Mouse (Mus musculus): ENCODE results near the gene Ndufb7. TPM values are rescaled to one million over a fixed set of nuclear protein-coding genes. Genes with fewer than 3 reads are reported as not detected.

Gene Ndufb7
- polyA plus RNA-seq, 1 experiment from 2014 or later = 288 TPM

GRCm38 (mm10) chr8:83576921-83577320 is 10.4 kb downstream of the Ndufb7 start:
- 0 out of 2 replicates have a peak overlapping the region, but pooled peaks have one; percentile 4 for H3K27ac ChIP-seq (replicated peaks)
- ATAC-seq (ENCODE audit: insufficient number of reproducible peaks, low FRiP score, low TSS enrichment, low read depth) = no peak
- H3K4me2 ChIP-seq (replicated peaks) = no peak overlapping the region

GRCm38 (mm10) chr8:83577384-83577791 is 10.9 kb downstream of the Ndufb7 start:
- 60% methylated on average over 9 of the region's 9 CpGs for whole genome bisulfite sequencing
- peaks cover 66% of the 10 kb centered on the region for H3K4me1 ChIP-seq
- no peaks in the 10 kb centered on the region for H3K9me3 ChIP-seq (replicated peaks)
- H3K27ac ChIP-seq (replicated peaks) = 0 out of 2 replicates have a peak overlapping the region, but pooled peaks have one; percentile 4
- H3K9ac ChIP-seq = no peak overlapping the region
- H3K4me2 ChIP-seq (replicated peaks) = no peak overlapping the region
- no peak overlapping the region for H3K4me3 ChIP-seq (replicated peaks)
- ATAC-seq (ENCODE audit: insufficient number of reproducible peaks, low FRiP score, low TSS enrichment, low read depth) = no peak
- peaks cover 9% of the 10 kb centered on the region for H3K36me3 ChIP-seq
- no peaks in the 10 kb centered on the region for H3K27me3 ChIP-seq

More at GRCm38 (mm10) chr8:83576921-83577320, 10.4 kb downstream of the Ndufb7 start:
- peaks cover 66% of the 10 kb centered on the region for H3K4me1 ChIP-seq
- no peak overlapping the region for H3K9ac ChIP-seq
- H3K27me3 ChIP-seq = no peaks in the 10 kb centered on the region
- WGBS = 48% methylated on average over 4 of the region's 4 CpGs
- no peaks in the 10 kb centered on the region for H3K9me3 ChIP-seq (replicated peaks)
- H3K36me3 ChIP-seq = peaks cover 14% of the 10 kb centered on the region
- no peak overlapping the region for H3K4me3 ChIP-seq (replicated peaks)

GRCm38 (mm10) chr8:83578131-83579055 is 11.9 kb downstream of the Ndufb7 start:
- Histone ChIP-seq H3K27ac (replicated peaks) (0 out of 2 replicates have a peak overlapping the region, but pooled peaks have one; percentile 25), H3K4me2 (replicated peaks) (no peak overlapping the region), H3K27me3 (no peaks in the 10 kb centered on the region), H3K9ac (no peak overlapping the region), H3K36me3 (no peaks in the 10 kb centered on the region), H3K4me1 (peaks cover 69% of the 10 kb centered on the region), H3K4me3 (replicated peaks) (no peak overlapping the region), H3K9me3 (replicated peaks) (no peaks in the 10 kb centered on the region)
- ATAC-seq (ENCODE audit: insufficient number of reproducible peaks, low FRiP score, low TSS enrichment, low read depth) = no peak
- 68% methylated on average over 17 of the region's 17 CpGs for WGBS

- WGBS = 86% methylated on average over 8 of the region's 8 CpGs
- Histone ChIP-seq H3K4me1 (peaks cover 56% of the 10 kb centered on the region), H3K27ac (replicated peaks) (no peak overlapping the region), H3K4me3 (replicated peaks) (no peak overlapping the region), H3K9ac (no peak overlapping the region), H3K9me3 (replicated peaks) (no peaks in the 10 kb centered on the region), H3K27me3 (no peaks in the 10 kb centered on the region), H3K36me3 (peaks cover 4% of the 10 kb centered on the region; the same call in 1 of the 2 replicates), H3K4me2 (replicated peaks) (no peak overlapping the region)
- ATAC-seq (ENCODE audit: insufficient number of reproducible peaks, low FRiP score, low TSS enrichment, low read depth) = no peak
Measured at GRCm38 (mm10) chr8:83579676-83580075, 13.2 kb downstream of the Ndufb7 start.

- no peak for ATAC-seq (ENCODE audit: insufficient number of reproducible peaks, low FRiP score, low TSS enrichment, low read depth)
- 89% methylated on average over 8 of the region's 8 CpGs for WGBS
- Histone ChIP-seq H3K4me1 (peaks cover 45% of the 10 kb centered on the region), H3K9me3 (replicated peaks) (no peaks in the 10 kb centered on the region), H3K27ac (replicated peaks) (no peak overlapping the region), H3K4me3 (replicated peaks) (no peak overlapping the region), H3K27me3 (no peaks in the 10 kb centered on the region), H3K4me2 (replicated peaks) (no peak overlapping the region), H3K36me3 (peaks cover 4% of the 10 kb centered on the region; the same call in 1 of the 2 replicates), H3K9ac (no peak overlapping the region)
Measured at GRCm38 (mm10) chr8:83580826-83581225, 14.4 kb downstream of the Ndufb7 start.

- WGBS = 82% methylated on average over 8 of the region's 8 CpGs
- Histone ChIP-seq H3K27me3 (no peaks in the 10 kb centered on the region), H3K27ac (replicated peaks) (no peak overlapping the region)
Measured at GRCm38 (mm10) chr8:83582226-83582625, 15.8 kb downstream of the Ndufb7 start.

GRCm38 (mm10) chr8:83583236-83583635 is 16.8 kb downstream of the Ndufb7 start:
- Histone ChIP-seq H3K36me3 (peaks cover 12% of the 10 kb centered on the region; the same call in 1 of the 2 replicates), H3K9me3 (replicated peaks) (no peaks in the 10 kb centered on the region), H3K9ac (no peak overlapping the region), H3K4me3 (replicated peaks) (no peak overlapping the region), H3K4me2 (replicated peaks) (no peak overlapping the region), H3K27ac (replicated peaks) (no peak overlapping the region), H3K27me3 (no peaks in the 10 kb centered on the region), H3K4me1 (peaks cover 30% of the 10 kb centered on the region)
- 82% methylated on average over 15 of the region's 15 CpGs for WGBS
- ATAC-seq (ENCODE audit: insufficient number of reproducible peaks, low FRiP score, low TSS enrichment, low read depth) = no peak

More at GRCm38 (mm10) chr8:83582226-83582625, 15.8 kb downstream of the Ndufb7 start:
- Histone ChIP-seq H3K36me3 (peaks cover 4% of the 10 kb centered on the region; the same call in 1 of the 2 replicates), H3K9me3 (replicated peaks) (no peaks in the 10 kb centered on the region), H3K4me3 (replicated peaks) (no peak overlapping the region), H3K4me2 (replicated peaks) (no peak overlapping the region), H3K4me1 (peaks cover 37% of the 10 kb centered on the region), H3K9ac (no peak overlapping the region)
- no peak for ATAC-seq (ENCODE audit: insufficient number of reproducible peaks, low FRiP score, low TSS enrichment, low read depth)

- Histone ChIP-seq H3K27ac (replicated peaks) (no peak overlapping the region), H3K36me3 (peaks cover 16% of the 10 kb centered on the region; the same call in 1 of the 2 replicates), H3K27me3 (no peaks in the 10 kb centered on the region), H3K9ac (no peak overlapping the region), H3K9me3 (replicated peaks) (no peaks in the 10 kb centered on the region), H3K4me3 (replicated peaks) (no peak overlapping the region), H3K4me1 (peaks cover 14% of the 10 kb centered on the region), H3K4me2 (replicated peaks) (no peak overlapping the region)
- WGBS = 86% methylated on average over 1 of the region's 1 CpGs
- no peak for ATAC-seq (ENCODE audit: insufficient number of reproducible peaks, low FRiP score, low TSS enrichment, low read depth)
Measured at GRCm38 (mm10) chr8:83584771-83585170, 18.3 kb downstream of the Ndufb7 start.

GRCm38 (mm10) chr8:83585333-83585732 is 18.9 kb downstream of the Ndufb7 start:
- H3K9ac ChIP-seq = no peak overlapping the region
- no peak overlapping the region for H3K4me3 ChIP-seq (replicated peaks)
- no peak overlapping the region for H3K27ac ChIP-seq (replicated peaks)
- 72% methylated on average over 3 of the region's 3 CpGs for WGBS
- H3K4me2 ChIP-seq (replicated peaks) = no peak overlapping the region
- peaks cover 16% of the 10 kb centered on the region for H3K4me1 ChIP-seq
- no peak for ATAC-seq (ENCODE audit: insufficient number of reproducible peaks, low FRiP score, low TSS enrichment, low read depth)
- peaks cover 16% of the 10 kb centered on the region; the same call in 1 of the 2 replicates for H3K36me3 ChIP-seq
- H3K9me3 ChIP-seq (replicated peaks) = no peaks in the 10 kb centered on the region
- H3K27me3 ChIP-seq = no peaks in the 10 kb centered on the region

- no peaks in the 10 kb centered on the region for H3K9me3 ChIP-seq (replicated peaks)
- H3K27me3 ChIP-seq = no peaks in the 10 kb centered on the region
- H3K27ac ChIP-seq (replicated peaks) = no peak overlapping the region
- H3K4me1 ChIP-seq = peaks cover 33% of the 10 kb centered on the region
- ATAC-seq (ENCODE audit: insufficient number of reproducible peaks, low FRiP score, low TSS enrichment, low read depth) = no peak
- no peak overlapping the region for H3K4me3 ChIP-seq (replicated peaks)
- H3K36me3 ChIP-seq = peaks cover 16% of the 10 kb centered on the region; the same call in 1 of the 2 replicates
- H3K9ac ChIP-seq = no peak overlapping the region
- H3K4me2 ChIP-seq (replicated peaks) = no peak overlapping the region
- 84% methylated on average over 6 of the region's 6 CpGs for WGBS
Measured at GRCm38 (mm10) chr8:83587644-83588043, 21.2 kb downstream of the Ndufb7 start.

- 83% methylated on average over 5 of the region's 5 CpGs for WGBS
- Histone ChIP-seq H3K27me3 (no peaks in the 10 kb centered on the region), H3K4me3 (replicated peaks) (no peak overlapping the region), H3K9ac (no peak overlapping the region), H3K36me3 (peaks cover 13% of the 10 kb centered on the region; the same call in 1 of the 2 replicates), H3K4me1 (peaks cover 33% of the 10 kb centered on the region), H3K9me3 (replicated peaks) (no peaks in the 10 kb centered on the region), H3K27ac (replicated peaks) (no peak overlapping the region), H3K4me2 (replicated peaks) (no peak overlapping the region)
- no peak for ATAC-seq (ENCODE audit: insufficient number of reproducible peaks, low FRiP score, low TSS enrichment, low read depth)
Measured at GRCm38 (mm10) chr8:83588886-83589285, 22.4 kb downstream of the Ndufb7 start.
